Mouse (Mus musculus) cortical plate, adult 2 months (tissue): ENCODE measurements around the gene Macrod2.

ENCODE experiments used
- CTCF ChIP-seq: fragments of 200-500 bp; IDR thresholded peaks from 2 replicates; pipeline ENCODE4 v1.5.1; 2011; ENCODE audit warnings: mild to moderate bottlenecking, control low read depth, low read length; ENCODE audit not compliant: insufficient read depth; ENCODE audit errors: extremely low read depth
- POLR2A ChIP-seq: fragments of 200-500 bp; IDR thresholded peaks from 2 replicates; pipeline ENCODE4 v1.6.1; 2011; ENCODE audit warnings: mild to moderate bottlenecking, low read length, control low read depth; ENCODE audit not compliant: insufficient read depth; ENCODE audit errors: extremely low read depth

GRCm38 (mm10) chr2:140497688-140498087 is 102.6 kb downstream of the Macrod2 start:
- TF ChIP-seq CTCF (no peak), POLR2A (no peak)
